Mouse (Mus musculus): ENCODE data around the gene Nr2c2. TPM values are rescaled to one million over a fixed set of nuclear protein-coding genes. Genes with fewer than 3 reads are reported as not detected.
"Not testable (repeated sequence)": the region's sequence is repeated elsewhere in the genome, so short reads cannot be mapped to it uniquely, and the experiment has no call there.

Gene Nr2c2
- polyA plus RNA-seq, 1 experiment from 2014 or later: 16.4 TPM

- H3K9me3 ChIP-seq (replicated peaks; ENCODE audit: control insufficient read depth, low read length): no peaks in the 10 kb centered on the region
- H3K4me3 ChIP-seq (ENCODE audit: low read depth, low read length): no peak overlapping the region
- 25% methylated on average over 16 of the region's 16 CpGs for WGBS (ENCODE audit: insufficient replicate concordance)
- ATAC-seq (replicated peaks; ENCODE audit: insufficient number of reproducible peaks, low FRiP score, low TSS enrichment): peak; percentile 62
- no peak overlapping the region for H3K27ac ChIP-seq (ENCODE audit: low read depth, low read length)
- no peak overlapping the region for H3K4me2 ChIP-seq
- H3K36me3 ChIP-seq (ENCODE audit: control insufficient read depth, insufficient read depth, low read length): no peaks in the 10 kb centered on the region
- peaks cover under 1% of the 10 kb centered on the region; the same call in 1 of the 2 replicates for H3K4me1 ChIP-seq (ENCODE audit: control insufficient read depth, insufficient read depth, low read length)
- H3K27me3 ChIP-seq (ENCODE audit: control insufficient read depth, insufficient read depth, low read length): no peaks in the 10 kb centered on the region; the same call in none of the 2 replicates
- no peak overlapping the region for H3K9ac ChIP-seq (ENCODE audit: low read depth, low read length)
Measured at GRCm38 (mm10) chr6:92067146-92067790, 23.9 kb upstream of the Nr2c2 start.

DNA sequence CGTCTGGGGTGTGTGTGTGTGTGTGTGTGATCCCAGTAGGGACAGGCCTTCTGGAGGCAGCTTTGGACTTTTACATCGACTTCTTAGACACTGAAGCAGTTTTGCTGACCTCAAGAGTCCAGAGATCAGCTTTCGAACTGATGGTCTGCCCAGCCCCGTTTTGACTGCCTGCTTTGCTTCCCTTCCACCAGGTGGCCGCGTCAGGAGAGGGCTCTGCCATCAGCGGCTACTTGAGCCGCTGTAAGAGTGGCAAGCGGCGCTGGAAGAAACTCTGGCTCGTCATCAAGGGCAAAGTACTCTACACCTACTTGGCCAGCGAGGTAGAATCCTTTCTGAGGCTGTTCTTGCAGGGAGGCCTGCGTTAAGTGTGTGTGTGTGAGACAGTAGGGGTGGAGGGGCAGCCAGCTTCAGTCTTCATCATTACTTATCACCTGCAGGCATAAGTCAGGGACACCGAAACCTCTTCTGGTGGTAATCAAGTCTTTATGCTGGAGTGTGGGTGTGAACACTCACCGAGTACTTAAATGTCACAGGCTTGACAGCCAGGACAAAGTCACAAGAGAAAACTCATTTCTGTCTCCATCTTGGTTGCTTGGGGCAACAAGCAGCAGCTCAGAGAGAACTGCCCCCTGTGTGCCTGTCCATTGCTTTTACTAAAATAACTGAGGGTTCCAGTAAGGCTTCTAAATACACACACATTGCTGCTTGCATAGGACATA lies 19.9 kb upstream of the Nr2c2 start:
- no peaks in the 10 kb centered on the region for H3K9me3 ChIP-seq (replicated peaks; ENCODE audit: control insufficient read depth, low read length)
- H3K9ac ChIP-seq (ENCODE audit: low read depth, low read length): no peak overlapping the region
- H3K4me1 ChIP-seq (ENCODE audit: control insufficient read depth, insufficient read depth, low read length): no peaks in the 10 kb centered on the region; the same call in 1 of the 2 replicates
- H3K4me3 ChIP-seq (ENCODE audit: low read depth, low read length): no peak overlapping the region
- no peak overlapping the region for H3K4me2 ChIP-seq
- H3K27ac ChIP-seq (ENCODE audit: low read depth, low read length): no peak overlapping the region
- H3K27me3 ChIP-seq (ENCODE audit: control insufficient read depth, insufficient read depth, low read length): no peaks in the 10 kb centered on the region; the same call in none of the 2 replicates
- no peaks in the 10 kb centered on the region for H3K36me3 ChIP-seq (ENCODE audit: control insufficient read depth, insufficient read depth, low read length)
- ATAC-seq (replicated peaks; ENCODE audit: insufficient number of reproducible peaks, low FRiP score, low TSS enrichment): no peak
- 42% methylated on average over 15 of the region's 15 CpGs for WGBS (ENCODE audit: insufficient replicate concordance)

DNA sequence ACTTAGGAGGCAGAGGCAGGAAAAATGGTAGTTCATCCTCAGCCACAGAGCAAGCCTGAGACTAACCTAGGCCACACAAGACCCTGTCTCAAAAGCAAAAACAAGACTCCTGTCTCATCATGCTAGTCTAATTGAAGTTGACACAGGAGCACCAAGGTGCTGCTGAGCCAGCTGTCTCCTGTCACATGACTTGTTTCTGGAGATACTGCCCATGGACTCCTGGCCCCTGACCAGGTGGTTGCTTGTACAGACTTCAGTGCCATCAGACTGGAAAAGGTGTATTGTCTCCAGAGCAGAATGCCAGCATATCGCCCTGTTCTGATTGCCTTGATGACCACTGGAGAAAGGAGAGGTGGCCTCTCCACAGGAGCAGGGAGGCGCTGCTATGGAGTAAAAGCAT lies 10.5 kb upstream of the Nr2c2 start:
- 83% methylated on average over 2 of the region's 2 CpGs for WGBS (ENCODE audit: insufficient replicate concordance)
- H3K4me1 ChIP-seq (ENCODE audit: control insufficient read depth, insufficient read depth, low read length): no peaks in the 10 kb centered on the region
- H3K4me2 ChIP-seq: no peak overlapping the region

DNA sequence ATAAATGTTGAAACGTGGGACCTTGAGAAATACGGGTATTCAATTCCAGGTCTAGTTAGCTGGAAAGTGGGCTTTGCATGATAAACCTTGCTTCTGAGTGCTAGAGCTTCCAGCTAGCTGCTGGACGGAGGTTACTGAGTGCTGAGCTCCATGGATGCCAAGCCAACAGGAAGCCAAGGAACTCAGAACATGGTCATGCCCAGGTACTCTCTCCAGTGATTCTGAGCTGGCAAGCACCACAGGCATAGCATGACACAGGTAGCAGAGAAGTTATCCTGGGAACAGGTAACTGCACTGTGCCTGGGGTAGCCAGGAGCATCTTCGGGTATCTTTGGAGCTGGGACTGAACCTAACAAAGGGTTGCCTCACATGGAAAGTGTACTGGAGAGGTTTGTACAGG lies 8.4 kb upstream of the Nr2c2 start:
- H3K4me2 ChIP-seq: no peak overlapping the region
- H3K4me3 ChIP-seq (ENCODE audit: low read depth, low read length): no peak overlapping the region
- 78% methylated on average over 4 of the region's 4 CpGs for WGBS (ENCODE audit: insufficient replicate concordance)
- no peaks in the 10 kb centered on the region for H3K4me1 ChIP-seq (ENCODE audit: control insufficient read depth, insufficient read depth, low read length)
- no peak for ATAC-seq (replicated peaks; ENCODE audit: insufficient number of reproducible peaks, low FRiP score, low TSS enrichment)
- no peaks in the 10 kb centered on the region for H3K36me3 ChIP-seq (ENCODE audit: control insufficient read depth, insufficient read depth, low read length)
- no peaks in the 10 kb centered on the region for H3K27me3 ChIP-seq (ENCODE audit: control insufficient read depth, insufficient read depth, low read length)
- H3K9ac ChIP-seq (ENCODE audit: low read depth, low read length): no peak overlapping the region
- H3K27ac ChIP-seq (ENCODE audit: low read depth, low read length): no peak overlapping the region
- H3K9me3 ChIP-seq (replicated peaks; ENCODE audit: control insufficient read depth, low read length): no peaks in the 10 kb centered on the region

More for the DNA sequence above, 10.5 kb upstream of the Nr2c2 start:
- Histone ChIP-seq H3K27me3 (ENCODE audit: control insufficient read depth, insufficient read depth, low read length) (no peaks in the 10 kb centered on the region), H3K9me3 (replicated peaks; ENCODE audit: control insufficient read depth, low read length) (no peaks in the 10 kb centered on the region), H3K27ac (ENCODE audit: low read depth, low read length) (no peak overlapping the region), H3K4me3 (ENCODE audit: low read depth, low read length) (no peak overlapping the region), H3K9ac (ENCODE audit: low read depth, low read length) (no peak overlapping the region), H3K36me3 (ENCODE audit: control insufficient read depth, insufficient read depth, low read length) (no peaks in the 10 kb centered on the region)
- no peak for ATAC-seq (replicated peaks; ENCODE audit: insufficient number of reproducible peaks, low FRiP score, low TSS enrichment)

- peaks cover under 1% of the 10 kb centered on the region; the same call in 1 of the 2 replicates for H3K4me1 ChIP-seq (ENCODE audit: control insufficient read depth, insufficient read depth, low read length)
- H3K27ac ChIP-seq (ENCODE audit: low read depth, low read length): no peak overlapping the region
- no peak overlapping the region for H3K9ac ChIP-seq (ENCODE audit: low read depth, low read length)
- no peak for ATAC-seq (replicated peaks; ENCODE audit: insufficient number of reproducible peaks, low FRiP score, low TSS enrichment)
- 67% methylated on average over 3 of the region's 3 CpGs for WGBS (ENCODE audit: insufficient replicate concordance)
- no peaks in the 10 kb centered on the region for H3K9me3 ChIP-seq (replicated peaks; ENCODE audit: control insufficient read depth, low read length)
- no peaks in the 10 kb centered on the region for H3K36me3 ChIP-seq (ENCODE audit: control insufficient read depth, insufficient read depth, low read length)
- no peaks in the 10 kb centered on the region for H3K27me3 ChIP-seq (ENCODE audit: control insufficient read depth, insufficient read depth, low read length)
- no peak overlapping the region for H3K4me3 ChIP-seq (ENCODE audit: low read depth, low read length)
- H3K4me2 ChIP-seq: no peak overlapping the region
Measured at GRCm38 (mm10) chr6:92084932-92085331, 6.3 kb upstream of the Nr2c2 start.

GRCm38 (mm10) chr6:92089141-92089540 lies 2.0 kb upstream of the Nr2c2 start:
- H3K27me3 ChIP-seq (ENCODE audit: control insufficient read depth, insufficient read depth, low read length); ATAC-seq (replicated peaks; ENCODE audit: insufficient number of reproducible peaks, low FRiP score, low TSS enrichment); H3K9me3 ChIP-seq (replicated peaks; ENCODE audit: control insufficient read depth, low read length); H3K4me3 ChIP-seq (ENCODE audit: low read depth, low read length); H3K9ac ChIP-seq (ENCODE audit: low read depth, low read length); H3K36me3 ChIP-seq (ENCODE audit: control insufficient read depth, insufficient read depth, low read length); H3K4me2 ChIP-seq; H3K27ac ChIP-seq (ENCODE audit: low read depth, low read length); H3K4me1 ChIP-seq (ENCODE audit: control insufficient read depth, insufficient read depth, low read length): not testable (repeated sequence)
- WGBS (ENCODE audit: insufficient replicate concordance): 86% methylated on average over 7 of the region's 7 CpGs

DNA sequence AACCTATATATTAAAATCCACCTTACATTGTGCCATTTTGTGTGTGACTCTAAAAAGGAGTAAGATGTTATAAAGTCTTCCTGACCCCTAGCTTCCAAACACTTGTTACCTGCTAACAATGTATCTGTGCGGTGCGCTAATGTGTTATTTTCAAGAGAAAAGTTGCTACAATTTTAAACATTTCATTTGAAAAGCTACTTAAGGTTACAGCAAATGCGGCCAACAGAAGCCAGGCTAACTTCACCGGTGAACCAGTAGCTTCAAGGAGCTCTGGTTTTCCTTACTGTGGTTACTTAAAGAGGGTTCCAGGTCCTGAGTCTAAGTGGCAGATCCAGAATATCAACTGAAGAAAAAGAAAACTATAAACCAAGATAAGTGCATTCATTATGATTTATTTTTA lies 1.2 kb upstream of the Nr2c2 start:
- Histone ChIP-seq H3K4me2 (no peak overlapping the region; the same call in 1 of the 2 replicates), H3K27me3 (ENCODE audit: control insufficient read depth, insufficient read depth, low read length) (no peaks in the 10 kb centered on the region), H3K9me3 (replicated peaks; ENCODE audit: control insufficient read depth, low read length) (no peaks in the 10 kb centered on the region), H3K4me3 (ENCODE audit: low read depth, low read length) (no peak overlapping the region; the same call in 1 of the 2 replicates), H3K36me3 (ENCODE audit: control insufficient read depth, insufficient read depth, low read length) (no peaks in the 10 kb centered on the region), H3K4me1 (ENCODE audit: control insufficient read depth, insufficient read depth, low read length) (peaks cover 16% of the 10 kb centered on the region), H3K9ac (ENCODE audit: low read depth, low read length) (no peak overlapping the region), H3K27ac (ENCODE audit: low read depth, low read length) (no peak overlapping the region)
- ATAC-seq (replicated peaks; ENCODE audit: insufficient number of reproducible peaks, low FRiP score, low TSS enrichment): no peak
- WGBS (ENCODE audit: insufficient replicate concordance): 94% methylated on average over 4 of the region's 4 CpGs

GRCm38 (mm10) chr6:92090497-92090896 lies 693 bp upstream of the Nr2c2 start:
- 3% methylated on average over 4 of the region's 4 CpGs for WGBS (ENCODE audit: insufficient replicate concordance)
- no peaks in the 10 kb centered on the region for H3K27me3 ChIP-seq (ENCODE audit: control insufficient read depth, insufficient read depth, low read length)
- peak overlapping the region; percentile 82 for H3K4me2 ChIP-seq
- no peaks in the 10 kb centered on the region for H3K36me3 ChIP-seq (ENCODE audit: control insufficient read depth, insufficient read depth, low read length)
- no peak for ATAC-seq (replicated peaks; ENCODE audit: insufficient number of reproducible peaks, low FRiP score, low TSS enrichment)
- peak overlapping the region; percentile 98 for H3K9ac ChIP-seq (ENCODE audit: low read depth, low read length)
- peak overlapping the region; percentile 100 for H3K27ac ChIP-seq (ENCODE audit: low read depth, low read length)
- H3K4me1 ChIP-seq (ENCODE audit: control insufficient read depth, insufficient read depth, low read length): peaks cover 19% of the 10 kb centered on the region
- H3K4me3 ChIP-seq (ENCODE audit: low read depth, low read length): peak overlapping the region; percentile 96
- H3K9me3 ChIP-seq (replicated peaks; ENCODE audit: control insufficient read depth, low read length): no peaks in the 10 kb centered on the region
